Mouse (Mus musculus) thymus, adult 18-20 months (tissue): Measurements from ENCODE around the gene Armt1.
"Not testable (repeated sequence)": the region's sequence is repeated elsewhere in the genome, so short reads cannot be mapped to it uniquely, and the experiment has no call there.

Source experiments
- DNase-seq, 2 experiments: peaks; one replicate each; pipeline ENCODE4 v3.0.0; 2022; ENCODE audit warnings: mixed read lengths in 2 of 2

Gene Armt1

GRCm38 (mm10) chr10:4432123-4432931, at the start of gene Armt1, which contains the start of gene Rmnd1:
TSS of gene Armt1 (plus strand) at chr10:4432467.
TSS of gene Rmnd1 (minus strand) at chr10:4432388.
- peak; percentile 90 to 93 for DNase-seq

- DNase-seq, result no peak
Observed at GRCm38 (mm10) chr10:4384244-4384643, 48.0 kb upstream of the Armt1 start.

DNA sequence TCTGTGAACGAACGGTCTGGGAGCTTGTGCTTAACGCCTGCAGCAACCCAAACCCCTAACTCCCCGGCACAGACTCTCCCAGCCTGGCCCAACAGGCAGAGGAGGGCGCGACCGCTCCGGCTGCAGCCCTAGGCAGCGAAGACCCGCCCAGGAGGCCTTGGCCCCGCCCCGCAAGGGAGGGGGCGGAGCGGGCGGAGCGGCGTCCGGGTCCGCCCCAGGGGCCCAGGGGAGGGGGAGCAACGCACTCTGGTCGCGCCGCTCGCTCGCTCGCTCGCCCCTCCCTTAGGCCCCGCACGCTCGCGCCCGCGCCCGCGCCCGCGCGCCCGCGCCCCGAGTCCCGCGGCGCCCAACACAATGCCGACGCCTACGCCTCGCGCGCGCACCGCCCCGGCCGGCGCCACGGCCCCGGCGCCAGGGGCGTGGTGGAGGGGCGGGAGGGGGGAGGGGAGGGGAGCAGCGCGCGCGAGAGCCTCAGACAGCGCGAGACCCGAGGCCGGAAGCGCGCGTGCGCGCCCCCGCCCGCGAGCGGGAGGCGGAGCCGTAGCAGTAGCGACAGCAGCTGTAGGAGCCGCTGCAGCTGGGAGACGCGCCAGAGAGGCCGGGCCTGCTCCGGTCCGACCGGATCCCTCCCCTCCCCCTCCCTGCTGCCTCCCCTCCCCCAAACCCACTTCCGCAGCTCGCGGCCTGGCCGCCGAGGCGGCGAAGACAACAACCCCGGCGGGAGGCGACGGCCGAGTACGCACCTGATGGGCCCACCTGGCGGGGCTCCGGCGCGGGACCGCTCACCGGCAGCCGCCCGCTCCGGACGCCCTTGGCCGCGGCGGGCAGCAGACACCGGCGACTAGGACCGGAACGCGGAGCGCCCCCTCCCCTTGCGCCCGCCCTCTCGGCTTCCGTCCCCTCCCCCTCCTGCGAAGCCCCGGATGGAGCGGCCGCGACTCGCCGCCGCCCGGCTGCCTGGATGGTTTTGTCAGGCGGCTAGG, 45.4 kb upstream of the Armt1 start:
- peak; percentile 93 for DNase-seq

GRCm38 (mm10) chr10:4387701-4388383, 44.4 kb upstream of the Armt1 start, which contains the start of gene Zbtb2:
TSS of gene Zbtb2 (minus strand) at chr10:4388108.
- DNase-seq, result peak; percentile 64 to 71

DNA sequence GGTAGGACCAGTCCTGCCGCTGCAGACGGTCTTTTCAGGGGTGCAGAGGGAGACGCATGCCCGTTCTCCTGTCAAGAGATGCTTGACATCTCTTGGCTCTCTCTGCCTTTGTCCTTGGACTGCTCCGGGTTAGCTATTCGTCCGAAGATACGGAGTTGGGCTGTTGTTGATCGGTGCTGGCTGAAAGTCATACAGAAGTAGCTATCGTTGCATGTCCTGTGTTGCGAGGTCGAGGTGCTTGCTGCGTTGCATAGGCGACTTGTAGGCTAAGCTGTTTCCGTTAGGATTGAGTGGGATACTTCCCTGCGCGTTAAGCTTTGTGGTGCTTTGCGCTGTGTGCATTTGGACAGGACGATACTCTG, 43.9 kb upstream of the Armt1 start:
- DNase-seq, result peak in 1 of 2 experiments; percentile 16

GRCm38 (mm10) chr10:4389036-4389435, 43.2 kb upstream of the Armt1 start:
- DNase-seq, result no peak

- no peak for DNase-seq
Observed at GRCm38 (mm10) chr10:4389461-4390112, 42.7 kb upstream of the Armt1 start.

DNA sequence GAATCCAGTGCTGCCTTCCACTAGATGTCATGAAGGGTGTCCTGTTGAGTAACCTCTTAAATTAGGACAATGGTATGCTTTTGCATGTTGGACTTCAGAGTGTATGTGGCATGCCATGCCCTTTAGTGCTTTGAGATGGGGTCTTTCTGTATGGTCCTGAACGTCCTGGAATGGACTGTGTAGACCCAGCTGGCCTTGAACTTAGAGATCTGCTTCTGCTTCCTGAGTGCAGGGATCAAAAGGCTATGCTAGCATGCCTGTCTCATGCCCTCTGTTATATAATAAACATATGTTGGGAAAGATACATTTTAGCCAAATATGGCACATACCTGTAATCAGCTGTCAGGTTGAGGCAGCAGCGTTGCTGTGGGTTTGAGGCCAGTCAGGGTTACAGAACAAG, 41.7 kb upstream of the Armt1 start:
- DNase-seq, result no peak

DNA sequence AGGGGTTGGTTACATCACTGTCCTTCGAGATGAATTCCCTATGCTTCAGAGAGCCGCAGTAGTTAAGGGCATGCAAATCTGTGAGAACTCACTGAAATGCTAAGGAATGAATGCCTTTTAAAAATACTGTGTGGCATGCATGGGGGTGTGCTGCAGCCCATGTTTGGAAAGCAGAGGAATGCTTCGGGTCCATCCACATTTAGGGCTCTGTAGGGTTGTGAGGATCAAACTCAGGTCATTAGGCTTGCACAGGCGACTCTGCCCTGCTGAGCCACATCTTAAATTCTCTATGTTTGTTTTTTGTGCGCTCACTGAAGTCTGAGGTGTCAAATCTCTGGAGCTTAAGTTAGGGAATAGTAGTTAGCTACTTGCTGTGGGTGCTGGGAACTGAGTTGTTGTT, 41.2 kb upstream of the Armt1 start:
- no peak for DNase-seq

- DNase-seq, result peak in 1 of 2 experiments; percentile 24
Observed at GRCm38 (mm10) chr10:4391851-4392250, 40.4 kb upstream of the Armt1 start.

DNA sequence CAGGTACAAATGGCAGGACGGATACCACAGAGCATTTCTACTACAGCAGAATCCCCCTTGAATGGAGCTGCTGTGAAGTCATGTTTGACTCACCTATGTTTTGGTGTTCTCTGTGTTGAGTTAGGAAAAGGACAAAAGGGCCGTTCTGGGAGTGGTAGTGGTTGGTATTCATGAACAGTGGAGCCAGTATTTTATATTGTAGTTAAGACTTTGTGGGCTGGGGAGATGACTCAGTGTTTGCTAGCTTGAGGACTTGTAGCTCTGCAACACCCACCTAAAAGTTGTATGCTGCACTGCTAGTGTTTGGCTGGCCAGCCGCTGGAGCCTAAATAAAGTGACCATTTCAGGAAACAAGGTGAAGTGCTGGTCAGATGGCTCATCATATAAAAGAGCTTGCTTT, 36.9 kb upstream of the Armt1 start:
- no peak for DNase-seq

GRCm38 (mm10) chr10:4398058-4398457, 34.2 kb upstream of the Armt1 start:
- DNase-seq, result no peak

DNA sequence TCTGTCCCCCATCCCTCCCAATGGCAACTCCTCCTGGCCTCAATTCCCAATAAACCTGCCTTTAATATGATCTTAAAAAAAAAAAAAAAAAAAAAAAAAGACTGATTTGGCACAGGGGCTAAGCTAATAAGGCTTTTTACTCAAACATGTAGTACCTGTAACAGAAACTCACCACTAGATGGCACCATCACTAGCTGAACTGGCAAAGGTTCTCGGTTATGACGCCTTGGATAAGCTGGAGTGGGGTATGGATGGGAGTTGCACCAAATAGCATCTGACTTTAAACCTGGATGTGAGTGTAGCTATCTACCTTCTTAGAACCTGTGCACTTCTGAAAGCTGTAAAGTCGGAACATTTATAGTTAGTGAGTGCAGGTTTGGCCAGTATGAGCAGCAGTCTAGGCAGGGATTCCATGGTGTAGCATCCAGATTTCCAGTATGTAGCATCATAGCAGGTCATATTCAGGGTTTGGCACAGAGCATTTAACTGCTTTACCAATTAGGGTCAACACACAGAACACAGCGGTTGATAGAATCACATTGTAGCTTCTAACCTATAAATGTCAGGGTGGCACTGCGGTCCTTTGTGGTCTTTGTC, 27.3 kb upstream of the Armt1 start:
- no peak for DNase-seq

GRCm38 (mm10) chr10:4405511-4405910, 26.8 kb upstream of the Armt1 start:
- DNase-seq, result no peak

GRCm38 (mm10) chr10:4407191-4407590, 25.1 kb upstream of the Armt1 start:
- DNase-seq, result no peak

GRCm38 (mm10) chr10:4425245-4425644, 7.0 kb upstream of the Armt1 start:
- DNase-seq, result no peak

GRCm38 (mm10) chr10:4430399-4430798, 1.9 kb upstream of the Armt1 start:
- no peak for DNase-seq

- DNase-seq, result no peak
Observed at GRCm38 (mm10) chr10:4430826-4431225, 1.4 kb upstream of the Armt1 start.

DNA sequence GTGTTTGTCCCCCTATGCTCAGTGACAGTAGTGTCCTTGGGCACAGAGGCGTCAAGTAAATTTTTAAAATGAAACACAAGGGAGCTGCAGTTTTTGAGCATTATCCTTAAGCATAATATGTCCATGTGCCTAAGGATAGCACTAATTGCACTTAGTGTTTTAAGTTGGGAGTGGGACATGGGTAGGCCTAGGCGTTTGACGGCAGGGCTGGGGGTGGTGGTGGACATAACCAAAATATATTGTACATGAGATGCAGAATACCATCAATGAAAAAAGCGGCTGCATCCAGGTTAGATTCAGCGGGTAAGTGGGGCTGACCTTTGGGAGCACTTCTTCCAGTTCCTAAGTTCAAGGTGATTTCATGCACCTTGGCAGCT, 533 bp upstream of the Armt1 start:
- no peak for DNase-seq

DNA sequence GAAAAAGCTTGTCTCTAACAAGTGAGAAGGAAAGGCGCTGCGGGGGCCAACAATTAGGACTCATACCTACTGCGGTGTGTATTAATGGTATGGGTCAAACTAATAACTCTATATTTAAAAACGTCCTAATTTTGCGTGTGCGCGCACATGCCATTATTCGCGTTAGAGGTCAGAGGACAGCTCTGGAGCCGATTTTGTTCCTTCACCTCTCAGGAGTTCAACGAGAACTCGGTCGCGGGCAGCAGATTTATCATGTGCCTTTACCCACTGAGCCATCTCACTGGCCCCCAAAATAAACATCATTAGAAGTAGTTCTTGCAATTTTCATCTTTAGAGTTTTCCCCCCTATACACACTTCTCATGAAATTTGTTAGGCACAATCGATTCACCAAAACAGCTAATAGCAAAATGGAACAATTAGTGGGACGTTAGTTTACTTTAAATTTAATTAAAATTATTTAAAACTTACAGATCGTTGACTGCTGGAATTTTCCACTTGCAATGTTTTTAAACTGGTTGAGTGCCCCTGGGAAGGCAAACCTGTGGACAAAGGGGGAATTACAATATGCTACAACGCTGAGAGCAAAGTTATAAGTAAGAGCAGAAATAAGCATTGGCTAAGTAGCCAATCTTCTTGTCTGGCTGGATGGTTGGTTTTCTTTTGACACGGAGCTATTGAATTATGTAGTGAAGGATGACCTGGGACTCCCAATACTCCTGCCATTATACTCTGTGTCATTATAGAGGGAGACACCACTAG, 909 bp downstream of the Armt1 start:
- no peak for DNase-seq

DNA sequence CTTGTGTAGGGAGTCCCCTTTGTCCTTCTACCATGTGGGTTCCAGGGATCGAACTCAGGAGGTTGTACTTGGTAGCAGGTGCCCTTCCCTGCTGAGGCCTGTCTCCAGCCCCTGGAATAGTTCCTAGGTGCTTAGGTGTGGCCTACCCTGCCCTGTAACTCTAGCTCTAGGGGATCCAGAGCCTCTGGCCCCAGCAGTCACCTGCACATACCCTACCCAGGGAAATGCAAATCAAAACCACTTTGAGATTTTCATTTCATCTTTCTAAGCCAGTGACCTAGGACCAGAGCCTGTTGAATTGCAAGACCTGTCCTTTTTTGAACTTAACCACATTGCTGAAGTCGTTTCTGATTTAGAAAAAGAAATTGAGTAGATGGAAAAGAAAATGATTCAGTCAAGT, 1.6 kb downstream of the Armt1 start:
- DNase-seq, result not testable (repeated sequence)
